Mouse (Mus musculus) CH12.LX (cell line): ENCODE measurements around the gene Lgr6. TPM values are rescaled to one million over a fixed set of nuclear protein-coding genes. Genes with fewer than 3 reads are reported as not detected.

Source experiments
- DNase-seq: peaks from one replicate; pipeline ENCODE4 v3.0.0-alpha.2; 2013; ENCODE audit errors: extremely low read depth
- H3K27ac ChIP-seq: 2 replicates; pipeline ENCODE4 v1.5.1; 2012; ENCODE audit warnings: low read depth, mild to moderate bottlenecking, control low read depth, moderate library complexity; ENCODE audit not compliant: insufficient read depth
- H3K27me3 ChIP-seq: replicated peaks from 2 replicates; pipeline ENCODE3; 2012; ENCODE audit warnings: inconsistent platforms
- H3K36me3 ChIP-seq, 2 experiments: replicated peaks in 1 of 2; 2 replicates each; pipeline versions ENCODE3 to v1.6.1; 2012; ENCODE audit warnings: inconsistent platforms in 1 of 2, low read length in 1 of 2, mild to moderate bottlenecking in 1 of 2, mixed read lengths in 1 of 2, moderate library complexity in 1 of 2; ENCODE audit not compliant: control insufficient read depth in 1 of 2, insufficient read depth in 1 of 2
- H3K4me1 ChIP-seq, 2 experiments: 2 replicates each; pipeline ENCODE4 v1.6.1; 2012; ENCODE audit warnings: inconsistent platforms in 1 of 2, moderate library complexity in 1 of 2; ENCODE audit not compliant: insufficient read depth in 2 of 2, control insufficient read depth in 1 of 2
- H3K4me2 ChIP-seq: 2 replicates; pipeline ENCODE4 v1.6.1; 2012; ENCODE audit warnings: low read depth, mild to moderate bottlenecking, control low read depth; ENCODE audit not compliant: poor library complexity, insufficient read depth, severe bottlenecking
- H3K4me3 ChIP-seq, 3 experiments: fragments of 150-350 bp in 1 of 3; sonication (generic) in 1 of 3; replicated peaks in 1 of 3; 2 replicates each; pipeline versions ENCODE3 to v1.5.1; 2011 to 2012; ENCODE audit warnings: low read depth in 2 of 3, low read length in 2 of 3, mild to moderate bottlenecking in 2 of 3, moderate library complexity in 2 of 3, control low read depth in 1 of 3, improper control_type of control experiment in 1 of 3, inconsistent platforms in 1 of 3, mixed read lengths in 1 of 3; ENCODE audit not compliant: poor library complexity in 1 of 3
- H3K79me2 ChIP-seq: replicated peaks from 2 replicates; pipeline ENCODE4 v1.6.1; 2012; ENCODE audit warnings: mild to moderate bottlenecking, moderate library complexity; ENCODE audit not compliant: control insufficient read depth, poor library complexity, insufficient read depth, severe bottlenecking; ENCODE audit errors: extremely low read depth
- H3K9ac ChIP-seq: 2 replicates; pipeline ENCODE4 v1.6.1; 2012; ENCODE audit warnings: low read depth, mild to moderate bottlenecking, control low read depth, moderate library complexity; ENCODE audit not compliant: insufficient read depth
- H3K9me3 ChIP-seq: replicated peaks from 2 replicates; pipeline ENCODE3; 2012; ENCODE audit warnings: low read length, inconsistent platforms, mixed read lengths
- CHD2 ChIP-seq: IDR thresholded peaks from 2 replicates; pipeline ENCODE4 v1.6.1; 2011; ENCODE audit warnings: low read length, improper control_type of control experiment
- CTCF ChIP-seq, 2 experiments: IDR thresholded peaks in 1 of 2; conservative IDR thresholded peaks in 1 of 2; 2 replicates each; pipeline ENCODE4 v1.5.1; 2011 to 2012; ENCODE audit warnings: low read depth in 2 of 2, low read length in 2 of 2, improper control_type of control experiment in 1 of 2, inconsistent platforms in 1 of 2, mild to moderate bottlenecking in 1 of 2, moderate library complexity in 1 of 2
- ETS1 ChIP-seq: conservative IDR thresholded peaks from 2 replicates; pipeline ENCODE4 v1.6.1; 2012; ENCODE audit warnings: low read depth, mild to moderate bottlenecking, inconsistent platforms, low read length, improper control_type of control experiment, moderate library complexity
- MAFK ChIP-seq: IDR thresholded peaks from 2 replicates; pipeline ENCODE4 v1.6.1; 2011; ENCODE audit warnings: low read length, improper control_type of control experiment; ENCODE audit not compliant: insufficient replicate concordance
- MEF2A ChIP-seq: IDR thresholded peaks from 2 replicates; pipeline ENCODE4 v1.6.1; 2014; ENCODE audit warnings: low read depth, mild to moderate bottlenecking, inconsistent platforms, low read length, improper control_type of control experiment, borderline replicate concordance
- MXI1 ChIP-seq: IDR thresholded peaks from 2 replicates; pipeline ENCODE4 v1.6.1; 2011; ENCODE audit warnings: mild to moderate bottlenecking, low read depth, low read length, improper control_type of control experiment
- NELFE ChIP-seq: IDR thresholded peaks from 2 replicates; pipeline ENCODE4 v1.6.1; 2011; ENCODE audit warnings: low read depth, low read length, improper control_type of control experiment
- NRF1 ChIP-seq: IDR thresholded peaks from 2 replicates; pipeline ENCODE4 v1.6.1; 2014; ENCODE audit warnings: low read depth, mild to moderate bottlenecking, inconsistent platforms, low read length, improper control_type of control experiment, moderate library complexity
- POLR2A ChIP-seq: IDR thresholded peaks from 2 replicates; pipeline ENCODE4 v1.6.1; 2011; ENCODE audit warnings: low read depth, mild to moderate bottlenecking, improper control_type of control experiment, low read length
- TCF12 ChIP-seq: IDR thresholded peaks from 2 replicates; pipeline ENCODE4 v1.6.1; 2014; ENCODE audit warnings: low read depth, mild to moderate bottlenecking, inconsistent platforms, low read length, improper control_type of control experiment
- USF1 ChIP-seq: IDR thresholded peaks from 2 replicates; pipeline ENCODE4 v1.6.1; 2014; ENCODE audit warnings: low read depth, mild to moderate bottlenecking, inconsistent platforms, low read length, improper control_type of control experiment
- USF2 ChIP-seq: conservative IDR thresholded peaks from 2 replicates; pipeline ENCODE4 v1.6.1; 2011; ENCODE audit warnings: low read depth, low read length, improper control_type of control experiment
- dilution Hi-C: fragments of 300-500 bp; cut with MboI; formaldehyde crosslinking; loops from 2 replicates; pipeline ENCODE4 v1.14.3; 2020; ENCODE audit warnings: low sequenced_read_pairs; ENCODE audit not compliant: extremely low pct_unique_long_range_greater_than_20kb, extremely low pct_ligation_motif_present
- in situ Hi-C: fragments of 300-500 bp; cut with MboI; formaldehyde crosslinking; loops from 3 replicates; pipeline ENCODE4 v1.14.3; 2019; ENCODE audit warnings: low sequenced_read_pairs, low pct_ligation_motif_present, low pct_unique_long_range_greater_than_20kb, mixed read lengths
- polyA plus RNA-seq: library from polyadenylated mRNA; unstranded; fragments of >175 nt; gene quantifications from 2 replicates; pipeline ENCODE4 v1.2.1, GENCODE M21; 2012; ENCODE audit warnings: low read depth; ENCODE audit not compliant: insufficient read length
- total RNA-seq, 2 experiments: library from RNA; depleted of rRNA; stranded (reverse); fragments of 300-350 nt in 1 of 2; fragments of >200 nt in 1 of 2; gene quantifications; 2 replicates each; pipeline ENCODE4 v1.2.3; 2012 to 2014

Gene Lgr6
- total and polyA plus RNA-seq, 3 experiments, result 0.07 to 0.17 (median 0.16) TPM

GRCm38 (mm10) chr1:135064525-135064924, 40.6 kb downstream of the Lgr6 start:
- dilution Hi-C loops, result no loop called here
- DNase-seq, result no peak
- H3K4me2 ChIP-seq, result no peak overlapping the region

GRCm38 (mm10) chr1:135062936-135063335, 42.1 kb downstream of the Lgr6 start:
- no peak for DNase-seq
- Histone ChIP-seq H3K9ac (no peak overlapping the region), H3K27me3 (peaks cover 42% of the 10 kb centered on the region), H3K9me3 (peaks cover 7% of the 10 kb centered on the region), H3K4me1 (peaks cover 1 to 13% of the 10 kb centered on the region in 2 experiments), H3K79me2 (no peaks in the 10 kb centered on the region), H3K4me3 (no peak overlapping the region), H3K27ac (no peak overlapping the region), H3K4me2 (no peak overlapping the region), H3K36me3 (no peaks in the 10 kb centered on the region)
- in situ Hi-C loops (no loop called here), dilution Hi-C loops (no loop called here)
- TF ChIP-seq CTCF (conservative IDR thresholded peaks at IDR 0.05 in 1 of 2, IDR thresholded peaks at IDR 0.05 in 1 of 2; ENCODE audit: low read depth in 2 of 2, low read length in 2 of 2) (peak; percentile 5 to 15; a peak in 1 of 4 replicates), USF1 (no peak), USF2 (no peak)

More at GRCm38 (mm10) chr1:135064525-135064924, 40.6 kb downstream of the Lgr6 start:
- peak; percentile 22 to 34; a peak in 1 of 4 replicates for TF ChIP-seq CTCF (conservative IDR thresholded peaks at IDR 0.05 in 1 of 2, IDR thresholded peaks at IDR 0.05 in 1 of 2; ENCODE audit: low read depth in 2 of 2, low read length in 2 of 2)
- no peak for TF ChIP-seq NELFE
- no peak for TF ChIP-seq POLR2A
- Histone ChIP-seq H3K4me1 (no peaks in the 10 kb centered on the region; a peak in 1 of 4 replicates), H3K9me3 (peaks cover 7% of the 10 kb centered on the region), H3K79me2 (no peaks in the 10 kb centered on the region), H3K27ac (no peak overlapping the region), H3K4me3 (no peak overlapping the region), H3K9ac (no peak overlapping the region), H3K36me3 (no peaks in the 10 kb centered on the region), H3K27me3 (peaks cover 54% of the 10 kb centered on the region)
- in situ Hi-C loops, result no loop called here

GRCm38 (mm10) chr1:135061300-135061699, 43.8 kb downstream of the Lgr6 start:
- in situ Hi-C loops, result no loop called here

GRCm38 (mm10) chr1:135060174-135060573, 44.9 kb downstream of the Lgr6 start:
- no peak overlapping the region for H3K27ac ChIP-seq
- no peak overlapping the region for H3K4me3 ChIP-seq
- in situ Hi-C loops, result no loop called here
- H3K4me2 ChIP-seq, result no peak overlapping the region
- H3K9ac ChIP-seq, result no peak overlapping the region
- TF ChIP-seq CHD2 (no peak), MEF2A (no peak), TCF12 (no peak), MXI1 (no peak), NRF1 (no peak), ETS1 (no peak)
- DNase-seq, result no peak
- H3K4me1 ChIP-seq, result peaks cover 16 to 33% of the 10 kb centered on the region in 2 experiments
- H3K27me3 ChIP-seq, result peaks cover 28% of the 10 kb centered on the region
- peaks cover 7% of the 10 kb centered on the region for H3K9me3 ChIP-seq
- H3K79me2 ChIP-seq, result no peaks in the 10 kb centered on the region
- dilution Hi-C loops, result no loop called here
- H3K36me3 ChIP-seq, result no peaks in the 10 kb centered on the region

More at GRCm38 (mm10) chr1:135061300-135061699, 43.8 kb downstream of the Lgr6 start:
- no peaks in the 10 kb centered on the region for H3K79me2 ChIP-seq
- no peak overlapping the region for H3K4me2 ChIP-seq
- no peak for DNase-seq
- no peak overlapping the region for H3K9ac ChIP-seq
- dilution Hi-C loops, result no loop called here
- peaks cover 30% of the 10 kb centered on the region for H3K27me3 ChIP-seq
- peaks cover 16 to 29% of the 10 kb centered on the region in 2 experiments for H3K4me1 ChIP-seq
- peaks cover 7% of the 10 kb centered on the region for H3K9me3 ChIP-seq
- TF ChIP-seq MAFK (peak; percentile 94), NELFE (no peak)
- H3K4me3 ChIP-seq, result no peak overlapping the region
- no peaks in the 10 kb centered on the region for H3K36me3 ChIP-seq
- no peak overlapping the region for H3K27ac ChIP-seq
